25 mouse cellular contexts compared by ENCODE assay signal in the genomic region with DNA sequence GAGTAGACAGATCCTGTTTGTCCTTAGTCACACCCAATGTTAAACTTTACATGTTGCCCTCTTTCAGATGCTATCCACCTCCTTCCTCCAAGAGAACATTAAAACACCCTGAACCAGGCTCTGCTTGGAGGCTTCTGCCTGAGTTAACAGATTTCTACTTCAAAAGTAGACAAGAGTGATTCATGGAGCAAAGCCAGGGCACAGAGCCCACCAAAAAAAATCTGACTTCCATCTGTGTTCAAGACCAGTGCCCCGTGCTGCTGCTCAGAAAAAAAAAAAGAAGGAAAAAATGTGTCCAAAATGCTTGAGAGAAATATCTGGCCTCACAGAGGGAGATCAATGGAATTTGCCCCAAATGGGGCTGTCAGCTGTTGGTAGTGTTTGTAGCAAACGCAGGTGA.
"Had no signal": no experiment of that assay in that cellular context is flagged by ENCODE, and none has a peak within 500 bp of the region (broad histone marks: within the 10 kb centered on the region; RNA-seq: fewer than 3 reads in every experiment).

No protein-coding gene starts in this region.

- H3K27ac ChIP-seq: kidney, embryonic 15.5 days; left cerebral cortex, adult 2 months; limb, embryonic 10.5 days; limb, embryonic 13.5 days; liver, embryonic 12.5 days; liver, embryonic 15.5 days; lung, embryonic 15.5 days; midbrain, embryonic 10.5 days; midbrain, embryonic 13.5 days; neural tube, embryonic 13.5 days; stomach, embryonic 15.5 days had no signal

- H3K4me3 ChIP-seq: kidney, embryonic 15.5 days; left cerebral cortex, adult 2 months; limb, embryonic 10.5 days; limb, embryonic 13.5 days; liver, embryonic 12.5 days; liver, embryonic 15.5 days; lung, embryonic 15.5 days; megakaryocyte, embryonic 14.5 days; midbrain, embryonic 10.5 days; midbrain, embryonic 13.5 days; myocyte; neural tube, embryonic 13.5 days; stomach, embryonic 15.5 days had no signal

- H3K4me1 ChIP-seq: kidney, embryonic 15.5 days; liver, embryonic 15.5 days; lung, embryonic 15.5 days; midbrain, embryonic 10.5 days; midbrain, embryonic 13.5 days; stomach, embryonic 15.5 days had no signal

- H3K9ac ChIP-seq: kidney, embryonic 15.5 days; limb, embryonic 13.5 days; liver, embryonic 12.5 days; liver, embryonic 15.5 days; lung, embryonic 15.5 days; midbrain, embryonic 13.5 days; neural tube, embryonic 13.5 days; stomach, embryonic 15.5 days had no signal

- DNase-seq: kidney, postnatal 10 days; kidney, postnatal 4 days; layer of hippocampus, adult 9-11 months; liver; lung, adult 18-20 months; lung, postnatal 10 days; lung, postnatal 36 days; retina, postnatal 1 day; right cerebral cortex, postnatal 25 days; spleen, adult 18-20 months; thymus, postnatal 25 days had no signal

- H3K36me3 ChIP-seq: kidney, embryonic 15.5 days; limb, embryonic 13.5 days; liver, embryonic 12.5 days; liver, embryonic 15.5 days; lung, embryonic 15.5 days; midbrain, embryonic 10.5 days; midbrain, embryonic 13.5 days; neural tube, embryonic 13.5 days; stomach, embryonic 15.5 days had no signal

- ATAC-seq: liver, embryonic 12.5 days; midbrain, embryonic 13.5 days; midbrain, embryonic 16.5 days had no signal

- H3K27me3 ChIP-seq: kidney, embryonic 15.5 days; limb, embryonic 13.5 days; liver, embryonic 12.5 days; liver, embryonic 15.5 days; lung, embryonic 15.5 days; megakaryocyte, embryonic 14.5 days; midbrain, embryonic 13.5 days; neural tube, embryonic 13.5 days; stomach, embryonic 15.5 days had no signal

- H3K4me2 ChIP-seq: kidney, embryonic 15.5 days; limb, embryonic 13.5 days; liver, embryonic 12.5 days; liver, embryonic 15.5 days; lung, embryonic 15.5 days; midbrain, embryonic 13.5 days; neural tube, embryonic 13.5 days; stomach, embryonic 15.5 days had no signal

- H3K9me3 ChIP-seq: kidney, embryonic 15.5 days; limb, embryonic 10.5 days; limb, embryonic 13.5 days; liver, embryonic 12.5 days; liver, embryonic 15.5 days; lung, embryonic 15.5 days; midbrain, embryonic 10.5 days; midbrain, embryonic 13.5 days; neural tube, embryonic 13.5 days; stomach, embryonic 15.5 days had no signal
